Mouse (Mus musculus): ENCODE data around the gene Ankrd54. TPM values are rescaled to one million over a fixed set of nuclear protein-coding genes. Genes with fewer than 3 reads are reported as not detected.

The Ankrd54 gene
- total and polyA plus RNA-seq, 3 experiments, result 21.8 to 38.6 (median 26.4) TPM

DNA sequence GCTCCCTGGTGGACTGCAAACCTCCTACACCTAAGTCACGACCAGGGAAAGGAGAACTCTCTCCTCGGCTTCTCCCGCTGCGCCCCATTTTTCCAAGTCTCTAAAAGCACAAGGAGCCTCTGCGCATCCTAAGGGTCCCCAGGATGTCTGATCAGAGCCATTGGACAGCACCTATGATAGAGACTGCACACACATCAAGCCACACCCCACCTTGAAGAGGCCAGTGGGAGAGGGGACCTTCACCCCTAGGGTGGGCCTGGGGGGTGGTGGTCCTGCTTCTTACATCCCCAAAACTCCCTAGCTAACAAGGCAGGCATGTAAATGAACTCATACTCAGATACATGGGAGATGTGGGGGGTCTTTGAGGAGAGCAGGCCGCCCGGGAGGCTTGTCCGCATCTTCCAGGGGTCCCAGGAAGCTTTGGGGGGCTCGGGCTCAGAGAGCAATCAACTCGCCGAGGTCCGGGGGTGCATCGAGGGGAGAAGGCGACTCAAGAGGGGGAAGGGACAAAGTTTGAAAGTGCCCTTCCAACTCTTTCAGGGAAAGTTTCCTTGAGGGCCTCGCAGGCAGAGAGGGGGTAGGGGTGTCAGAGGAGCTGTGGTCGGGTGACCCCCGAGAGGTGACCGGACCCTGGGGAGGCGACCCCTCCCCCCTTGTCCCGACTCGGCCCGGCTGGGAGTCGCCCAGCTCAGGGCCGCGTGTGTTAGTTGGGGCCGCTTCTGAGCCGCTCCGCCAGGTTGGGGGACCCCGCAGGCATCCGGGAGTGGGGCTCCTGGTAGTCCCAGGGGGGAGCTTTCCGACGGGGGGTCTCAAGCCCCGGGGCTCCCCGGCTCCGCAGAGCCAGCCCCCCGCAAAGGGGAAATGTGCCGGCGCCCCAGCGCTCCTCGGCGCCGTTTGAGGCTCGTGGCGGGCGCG is 35.1 kb downstream of the Ankrd54 start:
- Histone ChIP-seq H3K9ac (ENCODE audit: insufficient read depth, low read depth) (peak overlapping the region; percentile 81), H3K27ac (ENCODE audit: insufficient read depth, low read depth) (no peak overlapping the region), H3K4me3 (replicated peaks in 1 of 3; ENCODE audit: low read depth in 2 of 3, low read length in 2 of 3, poor library complexity in 1 of 3) (peak overlapping the region; percentile 32 to 68 (median 47)), H3K9me3 (replicated peaks; ENCODE audit: low read length) (peaks cover 9% of the 10 kb centered on the region), H3K27me3 (replicated peaks) (peaks cover 92% of the 10 kb centered on the region), H3K4me1 (ENCODE audit: control insufficient read depth in 1 of 2, insufficient read depth in 2 of 2) (peaks cover 0 to 28% of the 10 kb centered on the region in 2 experiments; a peak in 2 of 4 replicates), H3K4me2 (ENCODE audit: insufficient read depth, low read depth, poor library complexity, severe bottlenecking) (peak overlapping the region; percentile 97), H3K36me3 (replicated peaks in 1 of 2; ENCODE audit: control insufficient read depth in 1 of 2, insufficient read depth in 1 of 2, low read length in 1 of 2) (no peaks in the 10 kb centered on the region), H3K79me2 (replicated peaks; ENCODE audit: control insufficient read depth, extremely low read depth, insufficient read depth, poor library complexity, severe bottlenecking) (no peaks in the 10 kb centered on the region)
- no peak for DNase-seq (ENCODE audit: extremely low read depth)
- dilution Hi-C loops (cut with MboI; ENCODE audit: extremely low pct_ligation_motif_present, extremely low pct_unique_long_range_greater_than_20kb, low sequenced_read_pairs), result no loop called here
- in situ Hi-C loops (cut with MboI; ENCODE audit: low pct_ligation_motif_present, low pct_unique_long_range_greater_than_20kb, low sequenced_read_pairs), result no loop called here
- TF ChIP-seq MAZ (IDR thresholded peaks at IDR 0.05; ENCODE audit: low read depth, low read length) (no peak), CHD2 (IDR thresholded peaks at IDR 0.05; ENCODE audit: low read length) (peak; percentile 53)

DNA sequence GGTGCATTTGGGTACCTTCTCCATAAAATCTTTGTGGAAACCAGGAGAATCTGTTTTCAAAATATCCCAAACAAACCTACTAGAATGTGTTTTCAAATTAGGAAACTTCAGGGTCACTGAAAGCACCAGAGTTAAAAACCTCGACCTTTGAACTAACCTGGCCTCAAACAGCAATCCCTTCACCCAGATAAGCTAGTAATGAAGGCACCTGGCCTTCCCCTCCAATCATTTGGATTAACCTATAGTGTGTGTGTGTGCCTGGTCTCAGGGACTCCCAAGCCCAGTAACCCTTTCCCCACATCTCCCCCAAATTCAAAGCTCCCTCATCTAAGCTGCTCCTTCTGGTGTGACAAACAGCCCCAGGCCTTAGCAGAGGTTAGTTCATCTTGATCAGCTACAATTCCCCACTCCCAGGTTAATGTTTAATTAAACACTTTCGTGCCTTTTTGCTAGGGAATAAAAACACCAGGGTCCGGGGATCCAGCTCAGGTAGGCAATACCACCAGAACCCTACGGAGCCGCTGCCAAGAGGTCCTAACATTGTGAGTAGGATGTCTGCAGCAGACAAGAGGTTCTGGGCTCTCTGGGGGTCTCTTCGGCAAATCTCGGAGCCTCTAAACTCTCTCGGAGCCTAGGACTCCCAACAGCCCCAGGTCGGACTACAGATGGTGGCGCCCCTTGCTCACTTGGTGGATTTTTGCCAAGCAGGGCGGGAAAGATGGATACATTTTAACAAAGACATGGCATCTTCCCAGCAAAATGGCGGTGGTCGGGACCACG is 36.0 kb downstream of the Ankrd54 start:
- Histone ChIP-seq H3K9me3 (replicated peaks; ENCODE audit: low read length) (peaks cover 9% of the 10 kb centered on the region), H3K4me1 (ENCODE audit: control insufficient read depth in 1 of 2, insufficient read depth in 2 of 2) (peaks cover 0 to 28% of the 10 kb centered on the region in 2 experiments; a peak in 2 of 4 replicates), H3K27me3 (replicated peaks) (peaks cover 93% of the 10 kb centered on the region), H3K4me3 (replicated peaks in 1 of 3; ENCODE audit: low read depth in 2 of 3, low read length in 2 of 3, poor library complexity in 1 of 3) (no peak overlapping the region), H3K36me3 (replicated peaks in 1 of 2; ENCODE audit: control insufficient read depth in 1 of 2, insufficient read depth in 1 of 2, low read length in 1 of 2) (no peaks in the 10 kb centered on the region), H3K79me2 (replicated peaks; ENCODE audit: control insufficient read depth, extremely low read depth, insufficient read depth, poor library complexity, severe bottlenecking) (no peaks in the 10 kb centered on the region), H3K4me2 (ENCODE audit: insufficient read depth, low read depth, poor library complexity, severe bottlenecking) (no peak overlapping the region), H3K9ac (ENCODE audit: insufficient read depth, low read depth) (no peak overlapping the region), H3K27ac (ENCODE audit: insufficient read depth, low read depth) (no peak overlapping the region)
- TF ChIP-seq PAX5 (IDR thresholded peaks at IDR 0.05; ENCODE audit: low read length) (no peak), NRF1 (IDR thresholded peaks at IDR 0.05; ENCODE audit: low read depth, low read length) (no peak), UBTF (IDR thresholded peaks at IDR 0.05; ENCODE audit: low read depth, low read length) (no peak), POLR2AphosphoS2 (IDR thresholded peaks at IDR 0.05; ENCODE audit: low read depth, low read length) (no peak), JUN (IDR thresholded peaks at IDR 0.05; ENCODE audit: insufficient read depth, low read depth, low read length) (no peak), MXI1 (IDR thresholded peaks at IDR 0.05; ENCODE audit: low read depth, low read length) (no peak), MEF2A (IDR thresholded peaks at IDR 0.05; ENCODE audit: borderline replicate concordance, low read depth, low read length) (no peak), ZKSCAN1 (IDR thresholded peaks at IDR 0.05; ENCODE audit: borderline replicate concordance, low read depth, low read length) (no peak), MYC (IDR thresholded peaks at IDR 0.05; ENCODE audit: low read depth, low read length) (no peak), USF2 (conservative IDR thresholded peaks at IDR 0.05; ENCODE audit: low read depth, low read length) (no peak), MAFK (IDR thresholded peaks at IDR 0.05; ENCODE audit: insufficient replicate concordance, low read length) (no peak), JUND (conservative IDR thresholded peaks at IDR 0.05; ENCODE audit: low read depth, low read length) (no peak), ZNF384 (IDR thresholded peaks at IDR 0.05; ENCODE audit: low read depth, low read length) (no peak), RAD21 (IDR thresholded peaks at IDR 0.05; ENCODE audit: low read depth, low read length) (no peak)
- no peak for DNase-seq (ENCODE audit: extremely low read depth)
- in situ Hi-C loops (cut with MboI; ENCODE audit: low pct_ligation_motif_present, low pct_unique_long_range_greater_than_20kb, low sequenced_read_pairs), result no loop called here
- dilution Hi-C loops (cut with MboI; ENCODE audit: extremely low pct_ligation_motif_present, extremely low pct_unique_long_range_greater_than_20kb, low sequenced_read_pairs), result no loop called here
